Mouse (Mus musculus) forebrain, embryonic 16.5 days (tissue): ENCODE results near the gene Mpi. TPM values are rescaled to one million over a fixed set of nuclear protein-coding genes. Genes with fewer than 3 reads are reported as not detected.

ENCODE experiments used
- ATAC-seq: fragments of 200-750 bp; cut with Nextera tagmentation; 2 replicates; pipeline ENCODE4 v1.8.0; 2017; ENCODE audit warnings: mild to moderate bottlenecking, moderate library complexity
- H3K27ac ChIP-seq: fragments of 300-500 bp; sonication (generic); 2 replicates; pipeline ENCODE4 v1.5.1; 2014; ENCODE audit warnings: low read length, control low read depth
- H3K27me3 ChIP-seq: fragments of 300-500 bp; sonication (generic); replicated peaks from 2 replicates; pipeline ENCODE4 v1.6.1; 2014; ENCODE audit warnings: low read length; ENCODE audit not compliant: control insufficient read depth, insufficient read depth
- H3K36me3 ChIP-seq: fragments of 300-500 bp; sonication (generic); 2 replicates; pipeline ENCODE4 v1.6.1; 2014; ENCODE audit not compliant: control insufficient read depth, insufficient read depth
- H3K4me1 ChIP-seq: fragments of 300-500 bp; sonication (generic); replicated peaks from 2 replicates; pipeline ENCODE4 v1.6.1; 2014; ENCODE audit warnings: low read length; ENCODE audit not compliant: control insufficient read depth, insufficient read depth
- H3K4me2 ChIP-seq: fragments of 300-500 bp; sonication (generic); 2 replicates; pipeline ENCODE4 v1.6.1; 2014; ENCODE audit warnings: mild to moderate bottlenecking, low read length, control low read depth
- H3K4me3 ChIP-seq: fragments of 300-500 bp; sonication (generic); replicated peaks from 2 replicates; pipeline ENCODE4 v1.5.1; 2014; ENCODE audit warnings: mild to moderate bottlenecking, low read length, control low read depth
- H3K9ac ChIP-seq: fragments of 300-500 bp; sonication (generic); replicated peaks from 2 replicates; pipeline ENCODE4 v1.6.1; 2014; ENCODE audit warnings: low read depth, low read length, control low read depth
- H3K9me3 ChIP-seq: fragments of 300-500 bp; sonication (generic); 2 replicates; pipeline ENCODE4 v1.6.1; 2016; ENCODE audit warnings: low read length; ENCODE audit not compliant: control insufficient read depth
- WGBS: fragments of 180-500 bp; shearing (Covaris S2); extraction: QIAGEN DNeasy Blood & Tissue Kit; methylation state at CpG from one replicate; pipeline ENCODE4 v1.1.7; 2014; 5-methylcytosine and 5-hydroxymethylcytosine counted together
- polyA plus RNA-seq: library from polyadenylated mRNA; unstranded; fragments of >200 nt; fragmentation: Nextera tagmentation; extraction: Ambion mirVana; gene quantifications from 2 replicates; pipeline ENCODE4 v1.2.1, GENCODE M21; 2015

Gene Mpi
- polyA plus RNA-seq, 1 experiment from 2014 or later: 73.7 TPM

GRCm38 (mm10) chr9:57565741-57566221, 13.2 kb upstream of the Mpi start:
- Histone ChIP-seq H3K27me3 (no peaks in the 10 kb centered on the region), H3K27ac (peak overlapping the region; percentile 76), H3K9ac (no peak overlapping the region; the same call in 1 of the 2 replicates), H3K36me3 (no peaks in the 10 kb centered on the region), H3K9me3 (no peaks in the 10 kb centered on the region), H3K4me1 (peaks cover 34% of the 10 kb centered on the region), H3K4me2 (peak overlapping the region; percentile 16; the same call in 1 of the 2 replicates), H3K4me3 (no peak overlapping the region)
- peak; percentile 55 for ATAC-seq
- WGBS: 31% methylated on average over 10 of the region's 10 CpGs

GRCm38 (mm10) chr9:57564609-57565008, 12.0 kb upstream of the Mpi start:
- no peak for ATAC-seq
- no peak overlapping the region for H3K4me3 ChIP-seq
- 93% methylated on average over 6 of the region's 6 CpGs for WGBS

GRCm38 (mm10) chr9:57562896-57563372, 10.4 kb upstream of the Mpi start:
- Histone ChIP-seq H3K27me3 (no peaks in the 10 kb centered on the region), H3K4me2 (no peak overlapping the region; the same call in 1 of the 2 replicates), H3K9me3 (no peaks in the 10 kb centered on the region), H3K36me3 (no peaks in the 10 kb centered on the region), H3K27ac (no peak overlapping the region), H3K4me3 (no peak overlapping the region), H3K9ac (no peak overlapping the region), H3K4me1 (peaks cover 37% of the 10 kb centered on the region)
- WGBS: 90% methylated on average over 4 of the region's 4 CpGs
- no peak for ATAC-seq

More at GRCm38 (mm10) chr9:57564609-57565008, 12.0 kb upstream of the Mpi start:
- no peaks in the 10 kb centered on the region for H3K9me3 ChIP-seq
- H3K27ac ChIP-seq: no peak overlapping the region
- H3K27me3 ChIP-seq: no peaks in the 10 kb centered on the region
- H3K4me1 ChIP-seq: peaks cover 37% of the 10 kb centered on the region
- no peaks in the 10 kb centered on the region for H3K36me3 ChIP-seq
- H3K4me2 ChIP-seq: no peak overlapping the region
- H3K9ac ChIP-seq: no peak overlapping the region

GRCm38 (mm10) chr9:57561711-57562099, 9.1 kb upstream of the Mpi start:
- Histone ChIP-seq H3K36me3 (no peaks in the 10 kb centered on the region), H3K9ac (no peak overlapping the region), H3K4me1 (peaks cover 37% of the 10 kb centered on the region), H3K4me3 (peak overlapping the region; percentile 87), H3K9me3 (no peaks in the 10 kb centered on the region), H3K27ac (no peak overlapping the region), H3K4me2 (peak overlapping the region; percentile 83), H3K27me3 (no peaks in the 10 kb centered on the region)
- 83% methylated on average over 13 of the region's 13 CpGs for WGBS
- ATAC-seq: no peak

GRCm38 (mm10) chr9:57560861-57561710, 8.5 kb upstream of the Mpi start, which contains the start of gene Scamp2:
Gene Scamp2, plus strand, starts transcription at chr9:57560943.
- Histone ChIP-seq H3K4me3 (peak within 1 kb of the TSS; percentile 87), H3K9ac (peak within 1 kb of the TSS; percentile 76), H3K36me3 (no peaks in the 10 kb centered on the region), H3K4me2 (peak within 1 kb of the TSS; percentile 83), H3K27ac (peak within 1 kb of the TSS; percentile 80), H3K4me1 (peaks cover 33% of the 10 kb centered on the region), H3K9me3 (no peaks in the 10 kb centered on the region), H3K27me3 (no peaks in the 10 kb centered on the region)
- WGBS: under 1% methylated on average over 37 of the region's 37 CpGs
- peak; percentile 99 for ATAC-seq

GRCm38 (mm10) chr9:57560263-57560662, 7.7 kb upstream of the Mpi start:
- peak overlapping the region; percentile 87 for H3K4me3 ChIP-seq
- H3K4me2 ChIP-seq: peak overlapping the region; percentile 83
- H3K9ac ChIP-seq: peak overlapping the region; percentile 76
- WGBS: 27% methylated on average over 7 of the region's 7 CpGs
- H3K9me3 ChIP-seq: no peaks in the 10 kb centered on the region
- no peaks in the 10 kb centered on the region for H3K27me3 ChIP-seq
- peaks cover 25% of the 10 kb centered on the region for H3K4me1 ChIP-seq
- H3K27ac ChIP-seq: peak overlapping the region; percentile 80
- ATAC-seq: no peak
- H3K36me3 ChIP-seq: no peaks in the 10 kb centered on the region

GRCm38 (mm10) chr9:57559568-57559967, 7.0 kb upstream of the Mpi start:
- WGBS: 72% methylated on average over 2 of the region's 2 CpGs
- H3K9me3 ChIP-seq: no peaks in the 10 kb centered on the region
- no peak overlapping the region for H3K27ac ChIP-seq
- H3K27me3 ChIP-seq: no peaks in the 10 kb centered on the region
- H3K4me2 ChIP-seq: no peak overlapping the region
- H3K4me3 ChIP-seq: no peak overlapping the region
- H3K36me3 ChIP-seq: no peaks in the 10 kb centered on the region
- H3K9ac ChIP-seq: no peak overlapping the region
- ATAC-seq: no peak
- peaks cover 23% of the 10 kb centered on the region for H3K4me1 ChIP-seq

GRCm38 (mm10) chr9:57558625-57559024, 6.1 kb upstream of the Mpi start:
- Histone ChIP-seq H3K4me3 (no peak overlapping the region), H3K4me1 (peaks cover 23% of the 10 kb centered on the region), H3K36me3 (no peaks in the 10 kb centered on the region), H3K9me3 (no peaks in the 10 kb centered on the region), H3K9ac (no peak overlapping the region), H3K4me2 (no peak overlapping the region), H3K27me3 (no peaks in the 10 kb centered on the region), H3K27ac (no peak overlapping the region)
- no peak for ATAC-seq
- 93% methylated on average over 4 of the region's 4 CpGs for whole genome bisulfite sequencing

GRCm38 (mm10) chr9:57557215-57557614, 4.7 kb upstream of the Mpi start:
- no peaks in the 10 kb centered on the region for H3K9me3 ChIP-seq
- 63% methylated on average over 3 of the region's 3 CpGs for WGBS
- no peak for ATAC-seq

More at GRCm38 (mm10) chr9:57557215-57557614, 4.7 kb upstream of the Mpi start:
- H3K4me1 ChIP-seq: peaks cover 13% of the 10 kb centered on the region
- H3K4me2 ChIP-seq: no peak overlapping the region
- no peaks in the 10 kb centered on the region for H3K36me3 ChIP-seq
- no peak overlapping the region for H3K9ac ChIP-seq
- H3K27me3 ChIP-seq: no peaks in the 10 kb centered on the region
- no peak overlapping the region for H3K4me3 ChIP-seq
- no peak overlapping the region for H3K27ac ChIP-seq
